Mouse (Mus musculus) MEL (cell line): ENCODE results near the gene AU018091. TPM values are rescaled to one million over a fixed set of nuclear protein-coding genes. Genes with fewer than 3 reads are reported as not detected.

Source experiments
- DNase-seq: peaks from one replicate; pipeline ENCODE4 v3.0.0; 2011; ENCODE audit warnings: low read depth, low spot score
- H3K27ac ChIP-seq: 2 replicates; pipeline ENCODE4 v1.5.1; 2012; ENCODE audit warnings: low read depth, mild to moderate bottlenecking, control low read depth, low read length, moderate library complexity; ENCODE audit not compliant: control insufficient read depth
- H3K27me3 ChIP-seq, 2 experiments: fragments of 150-350 bp in 1 of 2; sonication (generic) in 1 of 2; 2 replicates each; pipeline ENCODE4 v1.6.1; 2012; ENCODE audit warnings: low read length in 2 of 2, mild to moderate bottlenecking in 2 of 2, improper control_type of control experiment in 1 of 2, moderate library complexity in 1 of 2; ENCODE audit not compliant: insufficient read depth in 2 of 2, control insufficient read depth in 1 of 2
- H3K36me3 ChIP-seq, 2 experiments: 2 replicates each; pipeline ENCODE4 v1.6.1; 2012 to 2014; ENCODE audit warnings: low read length in 2 of 2, improper control_type of control experiment in 1 of 2, inconsistent platforms in 1 of 2, mild to moderate bottlenecking in 1 of 2; ENCODE audit not compliant: insufficient read depth in 2 of 2, control insufficient read depth in 1 of 2
- H3K4me1 ChIP-seq, 2 experiments: fragments of 150-350 bp in 1 of 2; sonication (generic) in 1 of 2; 2 replicates each; pipeline ENCODE4 v1.6.1; 2012; ENCODE audit warnings: low read length in 2 of 2, improper control_type of control experiment in 1 of 2, mild to moderate bottlenecking in 1 of 2; ENCODE audit not compliant: insufficient read depth in 2 of 2, control insufficient read depth in 1 of 2
- H3K4me3 ChIP-seq, 2 experiments: fragments of 150-350 bp in 1 of 2; sonication (generic) in 1 of 2; 2 replicates each; pipeline ENCODE4 v1.5.1; 2012; ENCODE audit warnings: low read depth in 2 of 2, low read length in 2 of 2, mild to moderate bottlenecking in 2 of 2, moderate library complexity in 2 of 2, control low read depth in 1 of 2, improper control_type of control experiment in 1 of 2; ENCODE audit not compliant: control insufficient read depth in 1 of 2, insufficient read depth in 1 of 2
- H3K79me2 ChIP-seq: 2 replicates; pipeline ENCODE4 v1.6.1; 2012; ENCODE audit warnings: mild to moderate bottlenecking, low read length, moderate library complexity; ENCODE audit not compliant: control insufficient read depth, poor library complexity, insufficient read depth
- H3K9ac ChIP-seq: 2 replicates; pipeline ENCODE4 v1.6.1; 2012; ENCODE audit warnings: low read depth, mild to moderate bottlenecking, control low read depth, low read length, moderate library complexity; ENCODE audit not compliant: control insufficient read depth, poor library complexity, severe bottlenecking
- H3K9me3 ChIP-seq: fragments of 150-350 bp; sonication (generic); replicated peaks from 2 replicates; pipeline ENCODE4 v1.6.1; 2012; ENCODE audit warnings: mild to moderate bottlenecking, low read length, improper control_type of control experiment, moderate library complexity; ENCODE audit not compliant: insufficient read depth
- BHLHE40 ChIP-seq: IDR thresholded peaks from 2 replicates; pipeline ENCODE4 v1.6.1; 2012; ENCODE audit warnings: low read depth, mild to moderate bottlenecking, inconsistent platforms, low read length, improper control_type of control experiment, borderline replicate concordance
- CTCF ChIP-seq, 3 experiments: IDR thresholded peaks in 2 of 3; conservative IDR thresholded peaks in 1 of 3; 2 replicates each; pipeline ENCODE4 v1.5.1; 2011 to 2012; ENCODE audit warnings: low read length in 3 of 3, low read depth in 2 of 3, mild to moderate bottlenecking in 2 of 3, improper control_type of control experiment in 1 of 3, inconsistent platforms in 1 of 3, mixed read lengths in 1 of 3, moderate library complexity in 1 of 3; ENCODE audit not compliant: control insufficient read depth in 1 of 3, insufficient read depth in 1 of 3, poor library complexity in 1 of 3, severe bottlenecking in 1 of 3
- E2F4 ChIP-seq: IDR thresholded peaks from 2 replicates; pipeline ENCODE4 v1.6.1; 2011; ENCODE audit warnings: low read depth, low read length, improper control_type of control experiment, borderline replicate concordance
- ELF1 ChIP-seq: IDR thresholded peaks from 2 replicates; pipeline ENCODE4 v1.6.1; 2014; ENCODE audit warnings: low read depth, mild to moderate bottlenecking, inconsistent platforms, low read length, improper control_type of control experiment, moderate library complexity
- GABPA ChIP-seq: IDR thresholded peaks from 2 replicates; pipeline ENCODE4 v1.6.1; 2012; ENCODE audit warnings: low read depth, mild to moderate bottlenecking, inconsistent platforms, low read length, improper control_type of control experiment, moderate library complexity
- GATA1 ChIP-seq: IDR thresholded peaks from 2 replicates; pipeline ENCODE4 v1.6.1; 2011; ENCODE audit warnings: low read depth, low read length, improper control_type of control experiment
- HCFC1 ChIP-seq: IDR thresholded peaks from 2 replicates; pipeline ENCODE4 v1.6.1; 2012; ENCODE audit warnings: low read depth, mild to moderate bottlenecking, inconsistent platforms, low read length, improper control_type of control experiment, moderate library complexity
- JUND ChIP-seq: IDR thresholded peaks from 2 replicates; pipeline ENCODE4 v1.6.1; 2011; ENCODE audit warnings: low read depth, mild to moderate bottlenecking, improper control_type of control experiment, low read length
- KAT2A ChIP-seq: conservative IDR thresholded peaks from 2 replicates; pipeline ENCODE4 v1.6.1; 2012; ENCODE audit warnings: low read depth, low read length, improper control_type of control experiment, inconsistent platforms
- MAFK ChIP-seq: IDR thresholded peaks from 2 replicates; pipeline ENCODE4 v1.6.1; 2011; ENCODE audit warnings: low read depth, mild to moderate bottlenecking, low read length, improper control_type of control experiment, borderline replicate concordance
- MAX ChIP-seq: IDR thresholded peaks from 2 replicates; pipeline ENCODE4 v1.6.1; 2011; ENCODE audit warnings: low read length, improper control_type of control experiment
- MAZ ChIP-seq: IDR thresholded peaks from 2 replicates; pipeline ENCODE4 v1.6.1; 2012; ENCODE audit warnings: low read depth, mild to moderate bottlenecking, inconsistent platforms, low read length, improper control_type of control experiment
- MXI1 ChIP-seq: IDR thresholded peaks from 2 replicates; pipeline ENCODE4 v1.6.1; 2011; ENCODE audit warnings: mild to moderate bottlenecking, low read depth, low read length, improper control_type of control experiment
- MYB ChIP-seq: IDR thresholded peaks from 2 replicates; pipeline ENCODE4 v1.6.1; 2011; ENCODE audit warnings: mild to moderate bottlenecking, low read depth, low read length, improper control_type of control experiment
- NELFE ChIP-seq: IDR thresholded peaks from 2 replicates; pipeline ENCODE4 v1.6.1; 2011; ENCODE audit warnings: low read depth, low read length, improper control_type of control experiment
- NRF1 ChIP-seq: IDR thresholded peaks from 2 replicates; pipeline ENCODE4 v1.6.1; 2014; ENCODE audit warnings: low read depth, mild to moderate bottlenecking, inconsistent platforms, low read length, improper control_type of control experiment, moderate library complexity; ENCODE audit not compliant: poor library complexity, insufficient read depth, severe bottlenecking
- POLR2A ChIP-seq, 2 experiments: IDR thresholded peaks; 2 replicates each; pipeline ENCODE4 v1.6.1; 2011 to 2012; ENCODE audit warnings: low read length in 2 of 2, mild to moderate bottlenecking in 2 of 2, control low read depth in 1 of 2, improper control_type of control experiment in 1 of 2, low read depth in 1 of 2, moderate library complexity in 1 of 2; ENCODE audit not compliant: control insufficient read depth in 1 of 2, insufficient read depth in 1 of 2, poor library complexity in 1 of 2
- POLR2AphosphoS2 ChIP-seq: IDR thresholded peaks from 2 replicates; pipeline ENCODE4 v1.6.1; 2011; ENCODE audit warnings: low read length, improper control_type of control experiment
- RAD21 ChIP-seq: IDR thresholded peaks from 2 replicates; pipeline ENCODE4 v1.6.1; 2011; ENCODE audit warnings: mild to moderate bottlenecking, low read depth, low read length, improper control_type of control experiment
- SIN3A ChIP-seq: IDR thresholded peaks from 2 replicates; pipeline ENCODE4 v1.6.1; 2012; ENCODE audit warnings: low read length, improper control_type of control experiment, inconsistent platforms
- TAL1 ChIP-seq: IDR thresholded peaks from 2 replicates; pipeline ENCODE4 v1.6.1; 2012; ENCODE audit warnings: mild to moderate bottlenecking, inconsistent platforms, low read length, moderate library complexity, mixed read lengths
- UBTF ChIP-seq: IDR thresholded peaks from 2 replicates; pipeline ENCODE4 v1.6.1; 2012; ENCODE audit warnings: low read depth, mild to moderate bottlenecking, inconsistent platforms, low read length, improper control_type of control experiment, moderate library complexity, borderline replicate concordance; ENCODE audit not compliant: insufficient read depth
- USF1 ChIP-seq: IDR thresholded peaks from 2 replicates; pipeline ENCODE4 v1.6.1; 2014; ENCODE audit warnings: low read depth, mild to moderate bottlenecking, inconsistent platforms, low read length, improper control_type of control experiment, moderate library complexity
- USF2 ChIP-seq, 2 experiments: IDR thresholded peaks; 2 replicates each; pipeline ENCODE4 v1.6.1; 2011 to 2012; ENCODE audit warnings: improper control_type of control experiment in 2 of 2, low read length in 2 of 2, borderline replicate concordance in 1 of 2, inconsistent platforms in 1 of 2, low read depth in 1 of 2, mild to moderate bottlenecking in 1 of 2; ENCODE audit not compliant: insufficient read depth in 1 of 2
- ZC3H11A ChIP-seq: IDR thresholded peaks from 2 replicates; pipeline ENCODE4 v1.6.1; 2012; ENCODE audit warnings: low read depth, mild to moderate bottlenecking, inconsistent platforms, low read length, improper control_type of control experiment
- ZKSCAN1 ChIP-seq: IDR thresholded peaks from 2 replicates; pipeline ENCODE4 v1.6.1; 2012; ENCODE audit warnings: low read depth, mild to moderate bottlenecking, inconsistent platforms, low read length, improper control_type of control experiment, moderate library complexity
- ZNF384 ChIP-seq: IDR thresholded peaks from 2 replicates; pipeline ENCODE4 v1.6.1; 2012; ENCODE audit warnings: low read depth, mild to moderate bottlenecking, inconsistent platforms, low read length, improper control_type of control experiment
- polyA plus RNA-seq, 2 experiments: library from polyadenylated mRNA; stranded (reverse) in 1 of 2; unstranded in 1 of 2; fragments of >175 nt in 1 of 2; fragments of >200 nt in 1 of 2; gene quantifications; 2 replicates each; pipeline versions ENCODE4 v1.2.1 to v1.2.4; 2012; ENCODE audit warnings: low replicate concordance in 2 of 2, low read depth in 1 of 2; ENCODE audit not compliant: insufficient read length in 2 of 2, insufficient read depth in 1 of 2, missing spikeins in 1 of 2
- total RNA-seq: library from RNA; depleted of rRNA; stranded (reverse); fragments of 300-350 nt; gene quantifications from 2 replicates; pipeline ENCODE4 v1.2.3, GENCODE M21; 2012

Gene AU018091
- total and polyA plus RNA-seq, 3 experiments, result not detected

- Histone ChIP-seq H3K79me2 (no peaks in the 10 kb centered on the region), H3K27me3 (no peaks in the 10 kb centered on the region), H3K9ac (no peak overlapping the region), H3K4me3 (no peak overlapping the region), H3K4me1 (no peaks in the 10 kb centered on the region), H3K9me3 (no peaks in the 10 kb centered on the region), H3K27ac (no peak overlapping the region), H3K36me3 (no peaks in the 10 kb centered on the region)
- DNase-seq, result no peak
- TF ChIP-seq KAT2A (no peak), HCFC1 (no peak), NELFE (no peak), GATA1 (no peak), E2F4 (no peak), ZC3H11A (no peak), POLR2A (IDR thresholded peaks at IDR 0.05; ENCODE audit: control insufficient read depth in 1 of 2, insufficient read depth in 1 of 2, low read depth in 1 of 2, low read length in 2 of 2, poor library complexity in 1 of 2) (no peak), JUND (no peak), CTCF (IDR thresholded peaks at IDR 0.05 in 2 of 3, conservative IDR thresholded peaks at IDR 0.05 in 1 of 3; ENCODE audit: control insufficient read depth in 1 of 3, insufficient read depth in 1 of 3, low read depth in 2 of 3, low read length in 3 of 3, poor library complexity in 1 of 3, severe bottlenecking in 1 of 3) (no peak), USF2 (IDR thresholded peaks at IDR 0.05; ENCODE audit: borderline replicate concordance in 1 of 2, insufficient read depth in 1 of 2, low read depth in 1 of 2, low read length in 2 of 2) (no peak), RAD21 (no peak), USF1 (no peak), MYB (no peak), GABPA (no peak), MXI1 (no peak), NRF1 (no peak), ZNF384 (no peak)
Observed at GRCm38 (mm10) chr7:3212002-3212790, 43.2 kb upstream of the AU018091 start.

- no peaks in the 10 kb centered on the region for H3K9me3 ChIP-seq
- H3K27ac ChIP-seq, result no peak overlapping the region
- no peak overlapping the region for H3K9ac ChIP-seq
- no peaks in the 10 kb centered on the region for H3K4me1 ChIP-seq
- no peak overlapping the region for H3K4me3 ChIP-seq
- no peaks in the 10 kb centered on the region for H3K36me3 ChIP-seq
- no peak for DNase-seq
- no peaks in the 10 kb centered on the region for H3K27me3 ChIP-seq
- H3K79me2 ChIP-seq, result no peaks in the 10 kb centered on the region
- TF ChIP-seq E2F4 (no peak), MAFK (no peak), GATA1 (no peak), UBTF (no peak), NELFE (no peak), RAD21 (no peak), MYB (no peak), POLR2AphosphoS2 (no peak), ELF1 (no peak), BHLHE40 (no peak), MAX (no peak), MAZ (no peak), ZKSCAN1 (no peak), HCFC1 (no peak), TAL1 (no peak), MXI1 (no peak), SIN3A (no peak)
Observed at GRCm38 (mm10) chr7:3211518-3211917, 42.5 kb upstream of the AU018091 start.
